Mouse (Mus musculus) bone marrow, adult 2 months (tissue): ENCODE results near the gene Esr2.

Source experiments
- CTCF ChIP-seq: fragments of 200-500 bp; IDR thresholded peaks from 2 replicates; pipeline ENCODE4 v1.5.1; 2011; ENCODE audit warnings: low read length, control low read depth; ENCODE audit not compliant: control insufficient read depth, insufficient read depth
- POLR2A ChIP-seq: fragments of 200-500 bp; IDR thresholded peaks from 2 replicates; pipeline ENCODE4 v1.6.1; 2011; ENCODE audit warnings: low read depth, mild to moderate bottlenecking, control low read depth, low read length, borderline replicate concordance; ENCODE audit not compliant: control insufficient read depth

GRCm38 (mm10) chr12:76130891-76131290 is 46.2 kb downstream of the Esr2 start:
- TF ChIP-seq CTCF: no peak
- no peak for TF ChIP-seq POLR2A
